ENCODE assay signal across 27 mouse cellular contexts in the genomic region with DNA sequence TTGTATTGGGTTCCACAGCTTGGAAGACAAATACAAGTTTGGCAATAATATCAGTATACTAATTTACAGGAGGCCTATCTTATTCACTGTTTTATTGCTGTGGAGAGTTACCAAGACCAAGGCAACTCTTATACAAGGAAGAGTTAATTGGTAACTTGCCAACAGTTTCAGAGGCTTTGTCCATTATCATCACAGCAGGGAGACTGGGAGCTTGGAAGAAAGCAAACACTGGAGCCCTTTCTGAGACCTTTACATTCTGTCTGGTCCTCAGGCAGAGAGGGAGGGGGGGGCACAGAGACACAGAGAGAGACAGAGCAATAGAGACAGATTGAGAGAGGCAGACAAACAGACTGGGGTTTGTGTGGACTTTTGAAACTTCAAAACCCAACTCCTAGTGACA.
DNase-seq lines count a peak whose midpoint lies in the region; ATAC-seq and TF ChIP-seq lines count a peak whose summit lies in the region.
"Had no signal": no experiment of that assay in that cellular context is flagged by ENCODE, and none has a peak within 500 bp of the region (broad histone marks: within the 10 kb centered on the region; RNA-seq: fewer than 3 reads in every experiment).

No protein-coding gene starts in this region.

- H3K27me3 ChIP-seq in heart, embryonic 13.5 days (replicated peaks): no peaks in the 10 kb centered on the region
- H3K27me3 ChIP-seq in lung, embryonic 15.5 days: no peaks in the 10 kb centered on the region
- H3K27me3 ChIP-seq: forebrain, embryonic 15.5 days; heart, embryonic 12.5 days; limb, embryonic 12.5 days; liver, embryonic 15.5 days; neural tube, embryonic 13.5 days had no signal

- DNase-seq in cerebellum, postnatal 10 days: peak; percentile 27 to 35
- DNase-seq in cerebellum, postnatal 14 days: no peak
- no peak for DNase-seq in heart, postnatal 4 days
- DNase-seq in lung, postnatal 4 days: no peak
- peak; percentile 49 for DNase-seq in brain, embryonic 14.5 days (ENCODE audit: low read depth)
- no peak for DNase-seq in right cerebral cortex, postnatal 14 days
- DNase-seq: adrenal gland, postnatal 10 days; cerebellum, adult 11-12 months; cerebellum, postnatal 25 days; gastrocnemius, adult 2 months; heart, adult 2 months; heart, postnatal 10 days; kidney, postnatal 25 days; right cerebral cortex, postnatal 25 days; thymus, adult 18-20 months; thymus, postnatal 25 days had no signal

- no peak for TF ChIP-seq POLR2A in brain, embryonic 14.5 days (IDR thresholded peaks at IDR 0.05; ENCODE audit: borderline replicate concordance, extremely low read depth, insufficient read depth, insufficient read length, poor library complexity, severe bottlenecking)

- no peaks in the 10 kb centered on the region for H3K9me3 ChIP-seq in heart, embryonic 13.5 days
- H3K9me3 ChIP-seq in lung, embryonic 15.5 days: no peaks in the 10 kb centered on the region
- H3K9me3 ChIP-seq: forebrain, embryonic 15.5 days; heart, embryonic 12.5 days; hindbrain, embryonic 10.5 days; limb, embryonic 12.5 days; liver, embryonic 15.5 days; neural tube, embryonic 13.5 days had no signal

- H3K4me3 ChIP-seq in heart, embryonic 13.5 days: no peak overlapping the region
- no peak overlapping the region for H3K4me3 ChIP-seq in lung, embryonic 15.5 days
- H3K4me3 ChIP-seq: forebrain, embryonic 15.5 days; gastrocnemius, adult 2 months; heart, adult 2 months; heart, embryonic 12.5 days; hindbrain, embryonic 10.5 days; limb, embryonic 12.5 days; liver, embryonic 15.5 days; neural tube, embryonic 13.5 days had no signal

- no peak for TF ChIP-seq CTCF in brain, embryonic 14.5 days (IDR thresholded peaks at IDR 0.05; ENCODE audit: borderline replicate concordance, extremely low read depth, insufficient read depth, insufficient read length)

- 0 out of 2 replicates have a peak overlapping the region, but pooled peaks have one; percentile 55 for H3K27ac ChIP-seq in heart, embryonic 13.5 days (replicated peaks)
- H3K27ac ChIP-seq in lung, embryonic 15.5 days: no peak overlapping the region
- H3K27ac ChIP-seq: forebrain, embryonic 15.5 days; heart, adult 2 months; hindbrain, embryonic 10.5 days; limb, embryonic 12.5 days; liver, embryonic 15.5 days; macrophage; neural tube, embryonic 13.5 days had no signal

- no peaks in the 10 kb centered on the region for H3K36me3 ChIP-seq in heart, embryonic 13.5 days
- no peaks in the 10 kb centered on the region for H3K36me3 ChIP-seq in lung, embryonic 15.5 days
- H3K36me3 ChIP-seq: forebrain, embryonic 15.5 days; G1E; heart, embryonic 12.5 days; hindbrain, embryonic 10.5 days; limb, embryonic 12.5 days; liver, embryonic 15.5 days; neural tube, embryonic 13.5 days had no signal

- H3K9ac ChIP-seq in heart, embryonic 13.5 days: no peak overlapping the region
- H3K9ac ChIP-seq in lung, embryonic 15.5 days: no peak overlapping the region
- H3K9ac ChIP-seq: forebrain, embryonic 15.5 days; heart, embryonic 12.5 days; limb, embryonic 12.5 days; liver, embryonic 15.5 days; neural tube, embryonic 13.5 days had no signal

- H3K4me2 ChIP-seq in heart, embryonic 13.5 days: no peak overlapping the region
- no peak overlapping the region for H3K4me2 ChIP-seq in lung, embryonic 15.5 days
- H3K4me2 ChIP-seq: forebrain, embryonic 15.5 days; heart, embryonic 12.5 days; limb, embryonic 12.5 days; liver, embryonic 15.5 days; neural tube, embryonic 13.5 days had no signal

- ATAC-seq in heart, embryonic 13.5 days (ENCODE audit: extremely low read depth, insufficient number of reproducible peaks, low FRiP score, low TSS enrichment): no peak
- peak; percentile 73; the same call in 1 of the 2 replicates for ATAC-seq in lung, embryonic 15.5 days (ENCODE audit: borderline replicate concordance, extremely low read depth, low FRiP score, low TSS enrichment)
- ATAC-seq: forebrain, embryonic 15.5 days; intestine, postnatal 0 days had no signal

- peaks cover 16% of the 10 kb centered on the region for H3K4me1 ChIP-seq in heart, embryonic 13.5 days
- H3K4me1 ChIP-seq in lung, embryonic 15.5 days: 0 out of 2 replicates have a peak, but pooled peaks cover 2% of the 10 kb centered on the region
- H3K4me1 ChIP-seq: forebrain, embryonic 15.5 days; hindbrain, embryonic 10.5 days; limb, embryonic 12.5 days; liver, embryonic 15.5 days; neural tube, embryonic 13.5 days had no signal

Comparison
In these comparisons a context has a peak if more than half of its experiments do, and no peak if none do; other contexts are left out.
1. DNase-seq: peak in cerebellum, postnatal 10 days (2 of 2) and brain, embryonic 14.5 days (single experiment); none in cerebellum, postnatal 14 days (0 of 2), heart, postnatal 4 days (single experiment), lung, postnatal 4 days (0 of 2) and right cerebral cortex, postnatal 14 days (single experiment).